Mouse (Mus musculus): ENCODE results near the gene Myo15b.

DNA sequence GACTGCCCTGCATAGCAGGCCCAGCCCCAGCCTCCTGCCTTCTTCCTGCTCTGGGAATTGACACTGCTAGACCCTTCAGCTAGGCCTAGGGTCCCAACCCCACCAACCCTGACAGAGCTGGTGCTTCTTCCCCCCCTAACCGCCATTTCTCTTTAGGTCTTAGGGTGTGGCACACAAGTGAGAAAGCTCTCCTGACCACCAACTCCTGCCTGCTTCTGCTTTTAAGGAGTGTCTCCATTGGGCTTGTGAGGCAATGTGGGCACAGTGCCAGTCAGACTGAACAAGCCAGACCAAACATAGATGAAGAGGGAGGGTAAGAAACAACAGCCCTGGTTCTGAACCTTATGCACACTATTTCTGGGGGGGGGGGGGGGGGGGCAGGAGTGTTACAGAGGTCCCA, 44.6 kb downstream of the Myo15b start:
- TF ChIP-seq CTCF (IDR thresholded peaks at IDR 0.05; ENCODE audit: low read depth, low read length): no peak
- no peak for TF ChIP-seq GATA1 (IDR thresholded peaks at IDR 0.05; ENCODE audit: borderline replicate concordance, low read length)
- no peak for TF ChIP-seq POLR2AphosphoS5 (IDR thresholded peaks at IDR 0.05; ENCODE audit: insufficient replicate concordance, low read depth, low read length)
- TF ChIP-seq TAL1 (conservative IDR thresholded peaks at IDR 0.05; ENCODE audit: low read depth, low read length): no peak
- TF ChIP-seq GATA2 (IDR thresholded peaks at IDR 0.05; ENCODE audit: borderline replicate concordance, low read depth, low read length): no peak

All from G1E (cell line).